Mouse (Mus musculus) MEL (cell line): ENCODE data around the gene Cldn4.

ENCODE experiments used
- CTCF ChIP-seq, 3 experiments: IDR thresholded peaks in 2 of 3; conservative IDR thresholded peaks in 1 of 3; 2 replicates each; pipeline ENCODE4 v1.5.1; 2011 to 2012; ENCODE audit warnings: low read length in 3 of 3, low read depth in 2 of 3, mild to moderate bottlenecking in 2 of 3, improper control_type of control experiment in 1 of 3, inconsistent platforms in 1 of 3, mixed read lengths in 1 of 3, moderate library complexity in 1 of 3; ENCODE audit not compliant: control insufficient read depth in 1 of 3, insufficient read depth in 1 of 3, poor library complexity in 1 of 3, severe bottlenecking in 1 of 3
- E2F4 ChIP-seq: IDR thresholded peaks from 2 replicates; pipeline ENCODE4 v1.6.1; 2011; ENCODE audit warnings: low read depth, low read length, improper control_type of control experiment, borderline replicate concordance
- GATA1 ChIP-seq: IDR thresholded peaks from 2 replicates; pipeline ENCODE4 v1.6.1; 2011; ENCODE audit warnings: low read depth, low read length, improper control_type of control experiment
- POLR2A ChIP-seq, 2 experiments: IDR thresholded peaks; 2 replicates each; pipeline ENCODE4 v1.6.1; 2011 to 2012; ENCODE audit warnings: low read length in 2 of 2, mild to moderate bottlenecking in 2 of 2, control low read depth in 1 of 2, improper control_type of control experiment in 1 of 2, low read depth in 1 of 2, moderate library complexity in 1 of 2; ENCODE audit not compliant: control insufficient read depth in 1 of 2, insufficient read depth in 1 of 2, poor library complexity in 1 of 2
- RAD21 ChIP-seq: IDR thresholded peaks from 2 replicates; pipeline ENCODE4 v1.6.1; 2011; ENCODE audit warnings: mild to moderate bottlenecking, low read depth, low read length, improper control_type of control experiment
- SMC3 ChIP-seq: IDR thresholded peaks from 2 replicates; pipeline ENCODE4 v1.6.1; 2011; ENCODE audit warnings: low read depth, low read length, improper control_type of control experiment
- TBP ChIP-seq: IDR thresholded peaks from 2 replicates; pipeline ENCODE4 v1.8.0; 2011; ENCODE audit warnings: low read depth, low read length, improper control_type of control experiment
- USF1 ChIP-seq: IDR thresholded peaks from 2 replicates; pipeline ENCODE4 v1.6.1; 2014; ENCODE audit warnings: low read depth, mild to moderate bottlenecking, inconsistent platforms, low read length, improper control_type of control experiment, moderate library complexity
- ZNF384 ChIP-seq: IDR thresholded peaks from 2 replicates; pipeline ENCODE4 v1.6.1; 2012; ENCODE audit warnings: low read depth, mild to moderate bottlenecking, inconsistent platforms, low read length, improper control_type of control experiment

DNA sequence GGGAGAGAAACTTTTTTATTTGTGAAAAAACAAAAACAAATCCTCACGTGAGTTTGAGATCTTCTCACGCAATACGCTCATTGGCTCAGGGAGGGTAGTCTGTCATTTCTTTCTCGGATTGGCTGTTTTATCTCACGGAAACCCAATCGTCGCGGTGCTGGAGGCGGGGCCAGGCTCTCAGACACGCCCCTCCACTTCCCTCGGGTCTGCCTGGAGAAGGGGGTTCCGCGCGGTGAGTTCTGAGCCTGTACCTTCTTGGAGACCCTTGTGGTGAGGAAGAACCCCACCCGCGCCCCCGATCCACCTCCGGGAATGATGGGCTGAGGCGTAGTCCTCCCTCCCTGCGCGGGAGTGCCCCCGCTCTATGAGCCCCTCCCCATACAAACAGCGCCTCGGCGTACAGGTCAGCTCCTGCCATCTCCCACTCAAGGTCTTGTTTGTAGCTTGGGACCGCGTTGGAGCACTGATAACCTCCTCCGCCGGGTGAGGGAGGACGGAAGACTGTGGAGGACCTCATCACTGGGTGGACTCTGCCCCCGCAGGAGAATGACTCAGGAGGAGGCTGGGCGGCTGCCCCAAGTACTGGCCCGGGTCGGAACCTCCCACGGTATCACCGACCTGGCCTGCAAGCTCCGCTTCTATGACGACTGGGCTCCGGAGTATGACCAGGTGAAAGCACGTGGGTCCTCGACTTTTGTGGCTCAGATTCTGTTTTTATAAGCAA is 14.4 kb downstream of the Cldn4 start, which contains the start of gene Mettl27:
- 0 out of 4 replicates have a peak, but pooled peaks of 1 of the 2 experiments have one; percentile 16 for TF ChIP-seq POLR2A (IDR thresholded peaks at IDR 0.05; ENCODE audit: control insufficient read depth in 1 of 2, insufficient read depth in 1 of 2, low read depth in 1 of 2, low read length in 2 of 2, poor library complexity in 1 of 2)
- peak; percentile 58 for TF ChIP-seq ZNF384
- TF ChIP-seq SMC3, result no peak
- peak; percentile 81 for TF ChIP-seq USF1
- TF ChIP-seq E2F4, result no peak
- TF ChIP-seq TBP, result no peak
- TF ChIP-seq CTCF (IDR thresholded peaks at IDR 0.05 in 2 of 3, conservative IDR thresholded peaks at IDR 0.05 in 1 of 3; ENCODE audit: control insufficient read depth in 1 of 3, insufficient read depth in 1 of 3, low read depth in 2 of 3, low read length in 3 of 3, poor library complexity in 1 of 3, severe bottlenecking in 1 of 3), result no peak
- TF ChIP-seq RAD21, result no peak
- TF ChIP-seq GATA1, result no peak
